Mouse (Mus musculus): Measurements from ENCODE around the gene Nudt22. TPM values are rescaled to one million over a fixed set of nuclear protein-coding genes. Genes with fewer than 3 reads are reported as not detected.
A peak's percentile ranks its signal among the peaks of the same experiment; 100 is the strongest.

Nudt22 gene
- polyA plus RNA-seq (2016; fragmentation: Nextera tagmentation; extraction: Ambion mirVana) = 19.1 and 20.3 TPM in 2 replicates

- Histone ChIP-seq H3K4me3 (peak within 1 kb of the TSS; percentile 71), H3K4me1 (peaks cover 58% of the 10 kb centered on the region), H3K27ac (replicated peaks) (peak within 1 kb of the TSS; percentile 86), H3K27me3 (ENCODE audit: low read depth, poor library complexity, severe bottlenecking) (no peaks in the 10 kb centered on the region), H3K36me3 (peaks cover 29% of the 10 kb centered on the region), H3K9me3 (replicated peaks) (no peaks in the 10 kb centered on the region)
- WGBS = under 1% methylated on average over 24 of the region's 24 CpGs
- DNase-seq (ENCODE audit: low spot score) = peak; percentile 89
Measured at GRCm38 (mm10) chr19:6996006-6996405, at the start of gene Nudt22, which contains the start of gene Trpt1. Nudt22 (minus strand) TSS chr19:6996117. Trpt1 (plus strand) TSS chr19:6996131.

- H3K36me3 ChIP-seq = no peaks in the 10 kb centered on the region
- peaks cover 8% of the 10 kb centered on the region for H3K4me1 ChIP-seq
- no peak for DNase-seq (ENCODE audit: low spot score)
- H3K27me3 ChIP-seq (ENCODE audit: low read depth, poor library complexity, severe bottlenecking) = no peaks in the 10 kb centered on the region
- H3K27ac ChIP-seq (replicated peaks) = no peak overlapping the region
- 64% methylated on average over 4 of the region's 4 CpGs for WGBS
- no peak overlapping the region for H3K4me3 ChIP-seq
- no peaks in the 10 kb centered on the region for H3K9me3 ChIP-seq (replicated peaks)
Measured at GRCm38 (mm10) chr19:7044706-7045105, 48.8 kb upstream of the Nudt22 start.

- no peaks in the 10 kb centered on the region for H3K9me3 ChIP-seq (replicated peaks)
- WGBS = 77% methylated on average over 4 of the region's 4 CpGs
- no peak for DNase-seq (ENCODE audit: low spot score)
- no peaks in the 10 kb centered on the region for H3K27me3 ChIP-seq (ENCODE audit: low read depth, poor library complexity, severe bottlenecking)
- H3K4me3 ChIP-seq = no peak overlapping the region
- no peaks in the 10 kb centered on the region for H3K36me3 ChIP-seq
- no peak overlapping the region for H3K27ac ChIP-seq (replicated peaks)
- H3K4me1 ChIP-seq = peaks cover 12% of the 10 kb centered on the region
Measured at GRCm38 (mm10) chr19:7044279-7044678, 48.4 kb upstream of the Nudt22 start.

- Histone ChIP-seq H3K36me3 (peaks cover 25% of the 10 kb centered on the region), H3K9me3 (replicated peaks) (no peaks in the 10 kb centered on the region), H3K4me3 (peak overlapping the region; percentile 93; the same call in 1 of the 2 replicates), H3K27ac (replicated peaks) (peak overlapping the region; percentile 96; the same call in 1 of the 2 replicates), H3K4me1 (peaks cover 38% of the 10 kb centered on the region), H3K27me3 (ENCODE audit: low read depth, poor library complexity, severe bottlenecking) (no peaks in the 10 kb centered on the region)
- no peak for DNase-seq (ENCODE audit: low spot score)
- 89% methylated on average over 2 of the region's 2 CpGs for WGBS
Measured at GRCm38 (mm10) chr19:7041171-7041570, 45.3 kb upstream of the Nudt22 start.

- Histone ChIP-seq H3K27me3 (ENCODE audit: low read depth, poor library complexity, severe bottlenecking) (no peaks in the 10 kb centered on the region), H3K9me3 (replicated peaks) (no peaks in the 10 kb centered on the region), H3K36me3 (peaks cover 30% of the 10 kb centered on the region), H3K4me3 (peak overlapping the region; percentile 93), H3K4me1 (peaks cover 38% of the 10 kb centered on the region), H3K27ac (replicated peaks) (peak overlapping the region; percentile 96)
- WGBS = 31% methylated on average over 13 of the region's 13 CpGs
- DNase-seq (ENCODE audit: low spot score) = no peak
Measured at GRCm38 (mm10) chr19:7040637-7041130, 44.8 kb upstream of the Nudt22 start.

- peak within 1 kb of the TSS; percentile 93 for H3K4me3 ChIP-seq
- peak; percentile 99 for DNase-seq (ENCODE audit: low spot score)
- under 1% methylated on average over 49 of the region's 49 CpGs for WGBS
- H3K36me3 ChIP-seq = peaks cover 36% of the 10 kb centered on the region
- H3K9me3 ChIP-seq (replicated peaks) = no peaks in the 10 kb centered on the region
- peak within 1 kb of the TSS; percentile 98 for H3K27ac ChIP-seq (replicated peaks)
- H3K27me3 ChIP-seq (ENCODE audit: low read depth, poor library complexity, severe bottlenecking) = no peaks in the 10 kb centered on the region
- peaks cover 38% of the 10 kb centered on the region for H3K4me1 ChIP-seq
Measured at GRCm38 (mm10) chr19:7039841-7040636, 44.1 kb upstream of the Nudt22 start, which contains the start of gene Stip1. Stip1 (minus strand) TSS chr19:7039967.

- peak; percentile 61 for DNase-seq (ENCODE audit: low spot score)
Measured at GRCm38 (mm10) chr19:7039088-7039720, 43.3 kb upstream of the Nudt22 start.

GRCm38 (mm10) chr19:7034006-7034405, 38.1 kb upstream of the Nudt22 start:
- Histone ChIP-seq H3K4me1 (peaks cover 23% of the 10 kb centered on the region), H3K27ac (replicated peaks) (no peak overlapping the region), H3K27me3 (ENCODE audit: low read depth, poor library complexity, severe bottlenecking) (no peaks in the 10 kb centered on the region), H3K4me3 (no peak overlapping the region), H3K9me3 (replicated peaks) (no peaks in the 10 kb centered on the region), H3K36me3 (peaks cover 96% of the 10 kb centered on the region)
- 91% methylated on average over 5 of the region's 5 CpGs for WGBS
- no peak for DNase-seq (ENCODE audit: low spot score)

More at GRCm38 (mm10) chr19:7039088-7039720, 43.3 kb upstream of the Nudt22 start:
- H3K27ac ChIP-seq (replicated peaks) = peak overlapping the region; percentile 98
- no peaks in the 10 kb centered on the region for H3K9me3 ChIP-seq (replicated peaks)
- peaks cover 38% of the 10 kb centered on the region for H3K4me1 ChIP-seq
- H3K27me3 ChIP-seq (ENCODE audit: low read depth, poor library complexity, severe bottlenecking) = no peaks in the 10 kb centered on the region
- peak overlapping the region; percentile 93 for H3K4me3 ChIP-seq
- H3K36me3 ChIP-seq = peaks cover 45% of the 10 kb centered on the region
- 2% methylated on average over 35 of the region's 35 CpGs for WGBS

- WGBS = 93% methylated on average over 5 of the region's 5 CpGs
- no peaks in the 10 kb centered on the region for H3K9me3 ChIP-seq (replicated peaks)
- no peaks in the 10 kb centered on the region for H3K27me3 ChIP-seq (ENCODE audit: low read depth, poor library complexity, severe bottlenecking)
- no peaks in the 10 kb centered on the region for H3K4me1 ChIP-seq
- H3K36me3 ChIP-seq = peaks cover 99% of the 10 kb centered on the region
- H3K27ac ChIP-seq (replicated peaks) = no peak overlapping the region
- DNase-seq (ENCODE audit: low spot score) = no peak
- H3K4me3 ChIP-seq = no peak overlapping the region
Measured at GRCm38 (mm10) chr19:7029531-7029930, 33.6 kb upstream of the Nudt22 start.

GRCm38 (mm10) chr19:7020224-7020641, 24.3 kb upstream of the Nudt22 start:
- H3K4me3 ChIP-seq = no peak overlapping the region
- H3K36me3 ChIP-seq = peaks cover 88% of the 10 kb centered on the region
- DNase-seq (ENCODE audit: low spot score) = peak; percentile 37
- no peaks in the 10 kb centered on the region for H3K27me3 ChIP-seq (ENCODE audit: low read depth, poor library complexity, severe bottlenecking)
- no peaks in the 10 kb centered on the region for H3K9me3 ChIP-seq (replicated peaks)
- no peak overlapping the region for H3K27ac ChIP-seq (replicated peaks)
- H3K4me1 ChIP-seq = no peaks in the 10 kb centered on the region
- WGBS = 59% methylated on average over 3 of the region's 3 CpGs

- Histone ChIP-seq H3K36me3 (peaks cover 84% of the 10 kb centered on the region), H3K27ac (replicated peaks) (0 out of 2 replicates have a peak within 1 kb of the TSS, but pooled peaks have one; percentile 38), H3K27me3 (ENCODE audit: low read depth, poor library complexity, severe bottlenecking) (no peaks in the 10 kb centered on the region), H3K9me3 (replicated peaks) (no peaks in the 10 kb centered on the region), H3K4me1 (no peaks in the 10 kb centered on the region), H3K4me3 (no peak within 1 kb of the TSS)
- 87% methylated on average over 5 of the region's 5 CpGs for WGBS
- no peak for DNase-seq (ENCODE audit: low spot score)
Measured at GRCm38 (mm10) chr19:7019191-7019590, 23.3 kb upstream of the Nudt22 start, which contains the start of gene Fermt3. Fermt3 (minus strand) TSS chr19:7019469.

GRCm38 (mm10) chr19:7018546-7018945, 22.6 kb upstream of the Nudt22 start:
- Histone ChIP-seq H3K4me1 (no peaks in the 10 kb centered on the region), H3K27ac (replicated peaks) (no peak overlapping the region), H3K36me3 (peaks cover 84% of the 10 kb centered on the region), H3K9me3 (replicated peaks) (no peaks in the 10 kb centered on the region), H3K4me3 (no peak overlapping the region), H3K27me3 (ENCODE audit: low read depth, poor library complexity, severe bottlenecking) (no peaks in the 10 kb centered on the region)
- WGBS = 94% methylated on average over 11 of the region's 11 CpGs
- DNase-seq (ENCODE audit: low spot score) = no peak
